In genomic region chr7:15918371-15918770, GRCm38 (mm10) we compare ENCODE assay signal across 23 mouse cellular contexts. TPM values are rescaled to one million over a fixed set of nuclear protein-coding genes. Genes with fewer than 3 reads are reported as not detected.
"Had no signal": no experiment of that assay in that cellular context is flagged by ENCODE, and none has a peak within 500 bp of the region (broad histone marks: within the 10 kb centered on the region; RNA-seq: fewer than 3 reads in every experiment).

No protein-coding gene starts in this region.

- H3K4me3 ChIP-seq: limb, embryonic 13.5 days; midbrain, embryonic 13.5 days; stomach, embryonic 15.5 days had no signal

- H3K9me3 ChIP-seq: limb, embryonic 13.5 days; midbrain, embryonic 13.5 days; stomach, embryonic 15.5 days had no signal

- DNase-seq: left cerebral cortex, postnatal 4 days; lung, adult 2 months; lung, postnatal 36 days; right cerebral cortex, postnatal 14 days; thymus, adult 2 months; thymus, postnatal 25 days had no signal

- H3K27ac ChIP-seq: kidney, postnatal 0 days; limb, embryonic 13.5 days; liver, embryonic 14.5 days; midbrain, embryonic 13.5 days; stomach, embryonic 15.5 days had no signal

- H3K9ac ChIP-seq: limb, embryonic 13.5 days; liver, embryonic 14.5 days; midbrain, embryonic 13.5 days; stomach, embryonic 15.5 days had no signal

- H3K4me2 ChIP-seq: limb, embryonic 13.5 days; midbrain, embryonic 13.5 days; stomach, embryonic 15.5 days had no signal

- H3K27me3 ChIP-seq: limb, embryonic 13.5 days; midbrain, embryonic 13.5 days; stomach, embryonic 15.5 days had no signal

- ATAC-seq: lung, postnatal 0 days; midbrain, embryonic 13.5 days had no signal

RNA-seq across cellular contexts. Expression of gene Crxos, which starts 36.0 kb away (rescaled TPM):
- total RNA-seq: left cerebral cortex, postnatal 4 days; megakaryocyte progenitor cell, adult 5-6 weeks; midbrain, postnatal 0 days had no signal
- polyA plus RNA-seq: kidney, postnatal 0 days; large intestine, adult 2 months; limb, embryonic 13.5 days; liver, embryonic 14.5 days; lung, adult 2 months; lung, postnatal 0 days; midbrain, postnatal 0 days; neural tube, embryonic 14.5 days; spleen, adult 2 months; stomach, embryonic 15.5 days; testis, adult 2 months; urinary bladder, adult 2 months had no signal

RNA-seq across cellular contexts. Expression of gene Crx, which starts 38.6 kb away (rescaled TPM):
- total RNA-seq: layer of hippocampus, adult 8-10 months; layer of hippocampus, postnatal 14 days; left cerebral cortex, adult 18-20 months; left cerebral cortex, postnatal 10 days; left cerebral cortex, postnatal 4 days; megakaryocyte progenitor cell, adult 5-6 weeks; midbrain, postnatal 0 days had no signal
- polyA plus RNA-seq: kidney, postnatal 0 days; large intestine, adult 2 months; limb, embryonic 13.5 days; liver, embryonic 14.5 days; lung, adult 2 months; lung, postnatal 0 days; neural tube, embryonic 14.5 days; spleen, adult 2 months; stomach, embryonic 15.5 days; testis, adult 2 months; urinary bladder, adult 2 months had no signal
